ENCODE assay signal across 8 mouse cellular contexts in the genomic region with DNA sequence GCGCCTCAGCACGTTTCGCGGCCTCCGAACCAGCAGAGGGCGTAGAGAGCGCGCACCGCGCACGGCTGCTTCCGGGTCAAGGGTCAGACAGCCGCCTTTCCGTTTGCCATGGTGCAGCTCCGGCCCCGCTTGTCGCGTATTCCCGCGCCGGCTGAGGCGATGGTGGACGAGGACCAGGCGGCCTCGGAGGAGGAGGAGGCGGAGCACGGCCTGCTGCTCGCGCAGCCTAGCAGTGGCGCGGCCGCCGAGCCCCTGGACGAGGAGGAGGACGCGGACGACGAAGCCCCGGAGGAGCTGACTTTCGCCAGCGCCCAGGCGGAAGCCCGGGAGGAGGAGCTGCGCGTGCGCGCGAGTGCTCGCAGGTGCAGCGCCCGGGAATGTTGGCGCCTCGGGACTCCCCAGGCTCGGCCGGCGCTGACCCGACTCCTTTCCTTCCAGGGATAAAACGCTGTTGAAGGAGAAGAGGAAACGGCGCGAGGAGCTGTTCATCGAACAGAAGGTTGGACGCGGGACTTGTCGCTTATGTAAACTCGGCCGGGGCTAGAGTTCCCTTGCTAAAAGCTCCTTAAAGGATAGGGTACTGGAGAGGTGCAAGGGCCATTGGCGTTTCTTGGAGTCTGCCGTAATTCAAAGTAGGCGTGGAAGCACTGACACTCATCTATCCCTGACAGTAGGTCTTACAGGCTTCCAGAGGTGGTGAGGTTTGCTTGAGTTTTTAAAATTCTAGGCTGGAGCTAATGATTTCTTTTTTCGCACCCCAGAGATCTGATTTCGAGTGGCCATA. TPM values are rescaled to one million over a fixed set of nuclear protein-coding genes. Genes with fewer than 3 reads are reported as not detected.
A peak's percentile ranks its signal among the peaks of the same experiment; 100 is the strongest.
DNase-seq lines count a peak whose midpoint lies in the region; ATAC-seq and TF ChIP-seq lines count a peak whose summit lies in the region.

Gene Nol7 (plus strand): TSS at position 94 of the 784 bp plus-strand sequence.

- intact Hi-C loops in heart, postnatal 36 days (cut with DNase I) = loop anchor here (5.0 kb wide), 3 partner anchors 84 to 216 kb away; partner anchors contain the start of genes Gfod1 and Ranbp9

- H3K4me3 ChIP-seq in ES-E14 (ENCODE audit: insufficient read depth in 1 of 2, low read depth in 1 of 2, low read length in 2 of 2, poor library complexity in 1 of 2, severe bottlenecking in 1 of 2) = peak within 1 kb of the TSS; percentile 91 to 100
- H3K4me3 ChIP-seq in forebrain, embryonic 16.5 days (replicated peaks; ENCODE audit: low read length) = peak within 1 kb of the TSS; percentile 90
- peak within 1 kb of the TSS; percentile 98 for H3K4me3 ChIP-seq in layer of hippocampus, adult 2 months
- peak within 1 kb of the TSS; percentile 70 for H3K4me3 ChIP-seq in lung, embryonic 14.5 days (ENCODE audit: low read depth, low read length)
- peak within 1 kb of the TSS; percentile 94 for H3K4me3 ChIP-seq in olfactory bulb, adult 2 months (ENCODE audit: insufficient read depth, low read depth, low read length)
- peak within 1 kb of the TSS; percentile 66 for H3K4me3 ChIP-seq in thymus, adult 2 months (ENCODE audit: control insufficient read depth, insufficient read depth, low read length)

- H3K4me1 ChIP-seq in ES-E14 (ENCODE audit: control insufficient read depth in 2 of 2, insufficient read depth in 2 of 2, low read length in 2 of 2, poor library complexity in 1 of 2) = 0 out of 4 replicates have a peak, but pooled peaks cover 0 to 2% of the 10 kb centered on the region in 2 experiments
- H3K4me1 ChIP-seq in forebrain, embryonic 16.5 days (replicated peaks; ENCODE audit: control insufficient read depth, insufficient read depth, low read length) = peaks cover 13% of the 10 kb centered on the region
- no peaks in the 10 kb centered on the region; the same call in 1 of the 2 replicates for H3K4me1 ChIP-seq in lung, embryonic 14.5 days (ENCODE audit: insufficient read depth)
- no peaks in the 10 kb centered on the region for H3K4me1 ChIP-seq in olfactory bulb, adult 2 months (ENCODE audit: control insufficient read depth, insufficient read depth, low read length)
- H3K4me1 ChIP-seq in thymus, adult 2 months (replicated peaks; ENCODE audit: control insufficient read depth, insufficient read depth, low read length) = peaks cover 6% of the 10 kb centered on the region; the same call in 1 of the 2 replicates

- peaks cover 13% of the 10 kb centered on the region for H3K9me3 ChIP-seq in ES-E14 (ENCODE audit: control insufficient read depth, insufficient read depth, low read depth, low read length)
- no peaks in the 10 kb centered on the region for H3K9me3 ChIP-seq in forebrain, embryonic 16.5 days (ENCODE audit: control insufficient read depth, low read length)
- H3K9me3 ChIP-seq in lung, embryonic 14.5 days (ENCODE audit: low read depth, low read length) = no peaks in the 10 kb centered on the region

- in situ Hi-C loops in ES-E14 (cut with MboI; ENCODE audit: low sequenced_read_pairs in 2 of 2, unreplicated experiment in 2 of 2) = no loop called here

- H3K27me3 ChIP-seq in forebrain, embryonic 16.5 days (replicated peaks; ENCODE audit: control insufficient read depth, insufficient read depth, low read length) = no peaks in the 10 kb centered on the region
- no peaks in the 10 kb centered on the region for H3K27me3 ChIP-seq in lung, embryonic 14.5 days (ENCODE audit: insufficient read depth, low read length)
- no peaks in the 10 kb centered on the region for H3K27me3 ChIP-seq in thymus, adult 2 months (ENCODE audit: control insufficient read depth, insufficient read depth, low read length)

- peak within 1 kb of the TSS; percentile 99 for H3K27ac ChIP-seq in ES-E14 (ENCODE audit: insufficient read depth, low read depth, low read length, poor library complexity, severe bottlenecking)
- peak within 1 kb of the TSS; percentile 97 for H3K27ac ChIP-seq in forebrain, embryonic 16.5 days (ENCODE audit: low read length)
- peak within 1 kb of the TSS; percentile 99 for H3K27ac ChIP-seq in layer of hippocampus, adult 2 months
- H3K27ac ChIP-seq in lung, embryonic 14.5 days (ENCODE audit: low read depth) = peak within 1 kb of the TSS; percentile 94
- peak within 1 kb of the TSS; percentile 96 for H3K27ac ChIP-seq in olfactory bulb, adult 2 months (ENCODE audit: insufficient read depth, low read depth, low read length)
- H3K27ac ChIP-seq in thymus, adult 2 months (ENCODE audit: control insufficient read depth, insufficient read depth, low read length) = peak within 1 kb of the TSS; percentile 39

- peak; percentile 92 for ATAC-seq in forebrain, embryonic 16.5 days
- peak; percentile 91 for ATAC-seq in lung, embryonic 14.5 days (ENCODE audit: insufficient read depth)

- peak; percentile 74 for TF ChIP-seq CTCF in layer of hippocampus, adult 2 months (conservative IDR thresholded peaks at IDR 0.05)
- peak; percentile 89 for TF ChIP-seq CTCF in lung, embryonic 14.5 days (IDR thresholded peaks at IDR 0.05; ENCODE audit: low read depth)
- peak; percentile 72 for TF ChIP-seq CTCF in olfactory bulb, adult 2 months (IDR thresholded peaks at IDR 0.05; ENCODE audit: insufficient read depth, low read depth, low read length)
- peak; percentile 89 for TF ChIP-seq CTCF in thymus, adult 2 months (IDR thresholded peaks at IDR 0.05; ENCODE audit: borderline replicate concordance, control insufficient read depth, extremely low read depth, insufficient read depth, low read length, poor library complexity)

- TF ChIP-seq POLR2A in olfactory bulb, adult 2 months (IDR thresholded peaks at IDR 0.05; ENCODE audit: insufficient read depth, low read depth, low read length) = peak; percentile 89
- TF ChIP-seq POLR2A in thymus, adult 2 months (IDR thresholded peaks at IDR 0.05; ENCODE audit: control insufficient read depth, extremely low read depth, insufficient read depth, low read length, poor library complexity) = peak; percentile 87

- H3K4me2 ChIP-seq in forebrain, embryonic 16.5 days (ENCODE audit: low read length) = peak within 1 kb of the TSS; percentile 86
- peak within 1 kb of the TSS; percentile 77 for H3K4me2 ChIP-seq in lung, embryonic 14.5 days

- peak within 1 kb of the TSS; percentile 100 for H3K9ac ChIP-seq in ES-E14 (ENCODE audit: insufficient read depth, low read depth, low read length, poor library complexity, severe bottlenecking)
- H3K9ac ChIP-seq in forebrain, embryonic 16.5 days (replicated peaks; ENCODE audit: low read depth, low read length) = peak within 1 kb of the TSS; percentile 92
- H3K9ac ChIP-seq in lung, embryonic 14.5 days = peak within 1 kb of the TSS; percentile 74

- DNase-seq in ES-E14 (ENCODE audit: low read depth, low spot score) = peak; percentile 81
- DNase-seq in cerebellum, adult 11-12 months = peak; percentile 93
- DNase-seq in heart, postnatal 36 days = peak; percentile 96 to 100
- DNase-seq in layer of hippocampus, adult 2 months (ENCODE audit: low spot score in 2 of 2) = peak; percentile 92 to 96
- DNase-seq in lung, embryonic 14.5 days = peak; percentile 96
- DNase-seq in thymus, adult 2 months = peak; percentile 93

- peaks cover 7% of the 10 kb centered on the region for H3K36me3 ChIP-seq in ES-E14 (ENCODE audit: control insufficient read depth, insufficient read depth, low read length, poor library complexity, severe bottlenecking)
- peaks cover 19% of the 10 kb centered on the region for H3K36me3 ChIP-seq in forebrain, embryonic 16.5 days (ENCODE audit: control insufficient read depth, insufficient read depth)
- peaks cover 41% of the 10 kb centered on the region for H3K36me3 ChIP-seq in lung, embryonic 14.5 days (ENCODE audit: insufficient read depth)
- peaks cover 30% of the 10 kb centered on the region for H3K36me3 ChIP-seq in thymus, adult 2 months (ENCODE audit: control insufficient read depth, insufficient read depth, low read length)

- WGBS in forebrain, embryonic 16.5 days = 1% methylated on average over 62 of the region's 72 CpGs
- WGBS in lung, embryonic 14.5 days = 1% methylated on average over 72 of the region's 72 CpGs
- 2% methylated on average over 72 of the region's 72 CpGs for WGBS in olfactory bulb, adult 2 months
- whole genome bisulfite sequencing in thymus, adult 2 months = under 1% methylated on average over 72 of the region's 72 CpGs

TF ChIP-seq in ES-E14, 5 proteins besides CTCF, POLR2A, EP300 and RAD21:
- 0 out of 2 replicates have a peak, but pooled peaks have one; percentile 68 for TF ChIP-seq CHD2 (IDR thresholded peaks at IDR 0.05; ENCODE audit: low read depth, low read length)
- TF ChIP-seq ZC3H11A (IDR thresholded peaks at IDR 0.05; ENCODE audit: borderline replicate concordance, low read depth, low read length) = 0 out of 2 replicates have a peak, but pooled peaks have one; percentile 13
- TF ChIP-seq ZNF384 (IDR thresholded peaks at IDR 0.05; ENCODE audit: low read depth, low read length) = no peak
- peak; percentile 80 for TF ChIP-seq HCFC1 (IDR thresholded peaks at IDR 0.05; ENCODE audit: borderline replicate concordance, insufficient read depth, low read length)
- TF ChIP-seq MAFK (IDR thresholded peaks at IDR 0.05; ENCODE audit: insufficient read depth, low read depth, low read length) = 0 out of 2 replicates have a peak, but pooled peaks have one; percentile 8

RNA-seq across cellular contexts. Expression of gene Nol7, which starts in this region (rescaled TPM):
- 72.8 and 122 TPM in 2 replicates for total RNA-seq in ES-E14 (2012; rRNA removed)
- 152 and 167 TPM in 2 replicates for polyA plus RNA-seq in forebrain, embryonic 16.5 days (2015; fragmentation: Nextera tagmentation; extraction: Ambion mirVana)
- 100 to 1,000 TPM; 102 to 122 TPM for total RNA-seq in heart, postnatal 36 days (2021)
- total RNA-seq in layer of hippocampus, adult 2 months (2021) = 10 to 100 TPM; 88.4 to 89.6 TPM
- 137 and 144 TPM in 2 replicates for polyA plus RNA-seq in lung, embryonic 14.5 days (2014; fragmentation: Nextera tagmentation; extraction: Ambion mirVana)
- 465 TPM in 1 of 2 replicates, not detected in the other for polyA plus RNA-seq in olfactory bulb, adult 2 months (2012; ENCODE audit: insufficient read depth, insufficient read length, low replicate concordance, missing spikeins)
- polyA plus RNA-seq in thymus, adult 2 months (2012; rRNA removed) = 88.7 and 91.0 TPM in 2 replicates

Comparison
In these comparisons a context has a peak if more than half of its experiments do, and no peak if none do; other contexts are left out.
1. Peak in every context shown above with its lines: DNase-seq, ATAC-seq, H3K4me3 ChIP-seq and H3K27ac ChIP-seq.
2. H3K27ac ChIP-seq: peak in every context shown above with its lines; median percentile 99 in ES-E14; 99 in layer of hippocampus, adult 2 months; 97 in forebrain, embryonic 16.5 days; 96 in olfactory bulb, adult 2 months; 94 in lung, embryonic 14.5 days; 39 in thymus, adult 2 months.